Mouse (Mus musculus) C2C12 (cell line): Measurements from ENCODE around the gene Trim8.
A peak's percentile ranks its signal among the peaks of the same experiment; 100 is the strongest.

Experiments used
- CEBPB ChIP-seq: IDR thresholded peaks from one replicate; pipeline ENCODE4 v1.6.1; 2011; ENCODE audit warnings: low read depth, mild to moderate bottlenecking, control low read depth, moderate library complexity
- CTCF ChIP-seq: IDR thresholded peaks from one replicate; pipeline ENCODE4 v1.5.1; 2011; ENCODE audit not compliant: control insufficient read depth, insufficient read depth, insufficient read length
- FOSL1 ChIP-seq: IDR thresholded peaks from one replicate; pipeline ENCODE4 v1.8.0; 2011; ENCODE audit warnings: mild to moderate bottlenecking, low read length; ENCODE audit not compliant: poor library complexity, insufficient read depth, severe bottlenecking
- MAX ChIP-seq: IDR thresholded peaks from one replicate; pipeline ENCODE4 v1.6.1; 2011; ENCODE audit warnings: mild to moderate bottlenecking, control low read depth
- MYOD1 ChIP-seq: IDR thresholded peaks from one replicate; pipeline ENCODE4 v1.6.1; 2011; ENCODE audit warnings: low read depth; ENCODE audit not compliant: control insufficient read depth, insufficient read length
- MYOG ChIP-seq: IDR thresholded peaks from one replicate; pipeline ENCODE4 v1.6.1; 2011; ENCODE audit not compliant: control insufficient read depth, insufficient read length; ENCODE audit errors: extremely low read depth
- USF1 ChIP-seq: IDR thresholded peaks from one replicate; pipeline ENCODE4 v1.6.1; 2011; ENCODE audit warnings: low read depth, mild to moderate bottlenecking, control low read depth, moderate library complexity

DNA sequence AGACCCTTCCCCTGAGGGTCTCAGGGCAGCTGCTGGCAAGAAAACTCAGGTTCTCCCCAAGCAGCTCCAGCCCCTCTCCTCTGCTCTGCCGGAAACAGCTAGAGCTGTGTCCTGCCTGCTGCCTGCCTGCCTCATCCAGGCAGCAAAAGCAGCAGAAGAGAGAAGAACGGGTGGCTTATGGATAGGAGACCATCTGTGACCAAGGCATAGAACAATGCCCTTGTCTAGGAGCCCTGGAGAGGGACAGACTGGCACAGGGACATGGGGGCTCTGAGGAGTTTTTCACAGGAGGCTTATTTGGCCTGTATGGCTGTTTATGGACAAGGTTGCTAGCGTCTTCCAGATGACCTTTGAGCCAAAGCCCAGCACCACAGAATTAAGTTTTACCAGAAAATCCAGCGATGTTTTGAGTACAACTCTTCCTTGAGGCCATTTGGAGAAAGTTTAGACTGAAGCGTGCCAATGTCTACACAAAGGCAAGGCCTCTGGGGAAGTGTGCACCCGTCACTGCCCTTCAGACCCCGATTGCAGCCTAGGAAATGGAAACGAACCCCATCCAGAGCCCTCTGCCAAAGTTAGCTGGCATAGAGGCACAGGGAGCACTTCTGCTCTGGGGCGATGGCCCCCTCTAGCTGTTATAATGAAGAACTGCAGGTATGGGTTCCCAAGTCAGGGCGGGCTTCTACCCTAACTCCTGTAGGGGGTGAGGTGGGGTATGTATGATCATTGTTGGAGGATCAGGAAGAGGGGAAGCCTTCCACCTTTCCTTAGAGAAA, 49.3 kb upstream of the Trim8 start:
- TF ChIP-seq MAX = no peak
- no peak for TF ChIP-seq MYOD1
- TF ChIP-seq FOSL1 = no peak
- peak; percentile 41 for TF ChIP-seq CTCF
- no peak for TF ChIP-seq USF1
- no peak for TF ChIP-seq CEBPB
- no peak for TF ChIP-seq MYOG
